Mouse (Mus musculus): Measurements from ENCODE around the gene Plekha7. TPM values are rescaled to one million over a fixed set of nuclear protein-coding genes. Genes with fewer than 3 reads are reported as not detected.

Plekha7 gene
- polyA plus RNA-seq, 1 experiment from 2014 or later, result 4.2 TPM

GRCm38 (mm10) chr7:116132078-116132477 is 176.1 kb downstream of the Plekha7 start:
- Histone ChIP-seq H3K9ac (ENCODE audit: low read depth, low read length) (no peak overlapping the region), H3K27me3 (ENCODE audit: control insufficient read depth, insufficient read depth, low read depth, low read length) (no peaks in the 10 kb centered on the region)

GRCm38 (mm10) chr7:116131390-116131789 is 176.8 kb downstream of the Plekha7 start:
- Histone ChIP-seq H3K4me2 (ENCODE audit: low read depth, low read length) (no peak overlapping the region), H3K4me1 (ENCODE audit: control insufficient read depth, low read depth, low read length) (no peaks in the 10 kb centered on the region), H3K9ac (ENCODE audit: low read depth, low read length) (no peak overlapping the region), H3K4me3 (ENCODE audit: low read depth, low read length) (no peak overlapping the region), H3K36me3 (ENCODE audit: control insufficient read depth, insufficient read depth) (no peaks in the 10 kb centered on the region), H3K27ac (ENCODE audit: low read length) (no peak overlapping the region), H3K9me3 (replicated peaks; ENCODE audit: control insufficient read depth, low read length) (no peaks in the 10 kb centered on the region), H3K27me3 (ENCODE audit: control insufficient read depth, insufficient read depth, low read depth, low read length) (no peaks in the 10 kb centered on the region)
- 12% methylated on average over 4 of the region's 4 CpGs for WGBS (ENCODE audit: insufficient replicate concordance)
- ATAC-seq (ENCODE audit: low read depth), result no peak

More at GRCm38 (mm10) chr7:116132078-116132477, 176.1 kb downstream of the Plekha7 start:
- H3K4me1 ChIP-seq (ENCODE audit: control insufficient read depth, low read depth, low read length), result no peaks in the 10 kb centered on the region
- no peak overlapping the region for H3K27ac ChIP-seq (ENCODE audit: low read length)
- no peak overlapping the region for H3K4me2 ChIP-seq (ENCODE audit: low read depth, low read length)
- no peak for ATAC-seq (ENCODE audit: low read depth)
- 3% methylated on average over 5 of the region's 5 CpGs for WGBS (ENCODE audit: insufficient replicate concordance)
- H3K36me3 ChIP-seq (ENCODE audit: control insufficient read depth, insufficient read depth), result no peaks in the 10 kb centered on the region
- no peak overlapping the region for H3K4me3 ChIP-seq (ENCODE audit: low read depth, low read length)
- no peaks in the 10 kb centered on the region for H3K9me3 ChIP-seq (replicated peaks; ENCODE audit: control insufficient read depth, low read length)

GRCm38 (mm10) chr7:116129374-116129773 is 178.8 kb downstream of the Plekha7 start:
- H3K9me3 ChIP-seq (replicated peaks; ENCODE audit: control insufficient read depth, low read length), result no peaks in the 10 kb centered on the region
- H3K4me3 ChIP-seq (ENCODE audit: low read depth, low read length), result no peak overlapping the region
- no peak overlapping the region for H3K4me2 ChIP-seq (ENCODE audit: low read depth, low read length)
- H3K27me3 ChIP-seq (ENCODE audit: control insufficient read depth, insufficient read depth, low read depth, low read length), result no peaks in the 10 kb centered on the region
- no peak overlapping the region for H3K27ac ChIP-seq (ENCODE audit: low read length)
- no peaks in the 10 kb centered on the region for H3K4me1 ChIP-seq (ENCODE audit: control insufficient read depth, low read depth, low read length)
- H3K36me3 ChIP-seq (ENCODE audit: control insufficient read depth, insufficient read depth), result no peaks in the 10 kb centered on the region
- no peak for ATAC-seq (ENCODE audit: low read depth)
- 74% methylated on average over 10 of the region's 10 CpGs for WGBS (ENCODE audit: insufficient replicate concordance)
- no peak overlapping the region for H3K9ac ChIP-seq (ENCODE audit: low read depth, low read length)

- no peak overlapping the region for H3K27ac ChIP-seq (ENCODE audit: low read length)
- no peaks in the 10 kb centered on the region for H3K4me1 ChIP-seq (ENCODE audit: control insufficient read depth, low read depth, low read length)
- no peaks in the 10 kb centered on the region for H3K9me3 ChIP-seq (replicated peaks; ENCODE audit: control insufficient read depth, low read length)
- no peak overlapping the region for H3K4me2 ChIP-seq (ENCODE audit: low read depth, low read length)
- no peak for ATAC-seq (ENCODE audit: low read depth)
- H3K36me3 ChIP-seq (ENCODE audit: control insufficient read depth, insufficient read depth), result no peaks in the 10 kb centered on the region
- no peak overlapping the region for H3K4me3 ChIP-seq (ENCODE audit: low read depth, low read length)
- 62% methylated on average over 8 of the region's 8 CpGs for WGBS (ENCODE audit: insufficient replicate concordance)
- no peaks in the 10 kb centered on the region for H3K27me3 ChIP-seq (ENCODE audit: control insufficient read depth, insufficient read depth, low read depth, low read length)
- H3K9ac ChIP-seq (ENCODE audit: low read depth, low read length), result no peak overlapping the region
Measured at GRCm38 (mm10) chr7:116128286-116128685, 179.9 kb downstream of the Plekha7 start.

- H3K36me3 ChIP-seq (ENCODE audit: control insufficient read depth, insufficient read depth), result no peaks in the 10 kb centered on the region
- no peak overlapping the region for H3K4me2 ChIP-seq (ENCODE audit: low read depth, low read length)
- 49% methylated on average over 2 of the region's 2 CpGs for WGBS (ENCODE audit: insufficient replicate concordance)
- H3K27ac ChIP-seq (ENCODE audit: low read length), result no peak overlapping the region
- no peaks in the 10 kb centered on the region for H3K4me1 ChIP-seq (ENCODE audit: control insufficient read depth, low read depth, low read length)
- no peak overlapping the region for H3K9ac ChIP-seq (ENCODE audit: low read depth, low read length)
- no peaks in the 10 kb centered on the region for H3K9me3 ChIP-seq (replicated peaks; ENCODE audit: control insufficient read depth, low read length)
- H3K27me3 ChIP-seq (ENCODE audit: control insufficient read depth, insufficient read depth, low read depth, low read length), result no peaks in the 10 kb centered on the region
- H3K4me3 ChIP-seq (ENCODE audit: low read depth, low read length), result no peak overlapping the region
- no peak; the same call in 1 of the 2 replicates for ATAC-seq (ENCODE audit: low read depth)
Measured at GRCm38 (mm10) chr7:116127052-116127451, 181.1 kb downstream of the Plekha7 start.

GRCm38 (mm10) chr7:116125671-116126070 is 182.5 kb downstream of the Plekha7 start:
- no peak for ATAC-seq (ENCODE audit: low read depth)
- Histone ChIP-seq H3K36me3 (ENCODE audit: control insufficient read depth, insufficient read depth) (no peaks in the 10 kb centered on the region), H3K4me1 (ENCODE audit: control insufficient read depth, low read depth, low read length) (no peaks in the 10 kb centered on the region), H3K27me3 (ENCODE audit: control insufficient read depth, insufficient read depth, low read depth, low read length) (no peaks in the 10 kb centered on the region), H3K9me3 (replicated peaks; ENCODE audit: control insufficient read depth, low read length) (no peaks in the 10 kb centered on the region), H3K9ac (ENCODE audit: low read depth, low read length) (no peak overlapping the region), H3K27ac (ENCODE audit: low read length) (no peak overlapping the region), H3K4me3 (ENCODE audit: low read depth, low read length) (no peak overlapping the region), H3K4me2 (ENCODE audit: low read depth, low read length) (no peak overlapping the region)
- WGBS (ENCODE audit: insufficient replicate concordance), result 64% methylated on average over 7 of the region's 7 CpGs

GRCm38 (mm10) chr7:116124057-116124456 is 184.1 kb downstream of the Plekha7 start:
- Histone ChIP-seq H3K4me3 (ENCODE audit: low read depth, low read length) (no peak overlapping the region), H3K27ac (ENCODE audit: low read length) (no peak overlapping the region), H3K9me3 (replicated peaks; ENCODE audit: control insufficient read depth, low read length) (no peaks in the 10 kb centered on the region), H3K9ac (ENCODE audit: low read depth, low read length) (no peak overlapping the region), H3K27me3 (ENCODE audit: control insufficient read depth, insufficient read depth, low read depth, low read length) (no peaks in the 10 kb centered on the region), H3K36me3 (ENCODE audit: control insufficient read depth, insufficient read depth) (no peaks in the 10 kb centered on the region), H3K4me1 (ENCODE audit: control insufficient read depth, low read depth, low read length) (no peaks in the 10 kb centered on the region), H3K4me2 (ENCODE audit: low read depth, low read length) (no peak overlapping the region)
- ATAC-seq (ENCODE audit: low read depth), result no peak
- WGBS (ENCODE audit: insufficient replicate concordance), result 74% methylated on average over 12 of the region's 12 CpGs

- Histone ChIP-seq H3K27me3 (ENCODE audit: control insufficient read depth, insufficient read depth, low read depth, low read length) (no peaks in the 10 kb centered on the region), H3K9me3 (replicated peaks; ENCODE audit: control insufficient read depth, low read length) (no peaks in the 10 kb centered on the region), H3K4me2 (ENCODE audit: low read depth, low read length) (no peak overlapping the region), H3K4me3 (ENCODE audit: low read depth, low read length) (no peak overlapping the region), H3K9ac (ENCODE audit: low read depth, low read length) (no peak overlapping the region), H3K36me3 (ENCODE audit: control insufficient read depth, insufficient read depth) (no peaks in the 10 kb centered on the region), H3K4me1 (ENCODE audit: control insufficient read depth, low read depth, low read length) (no peaks in the 10 kb centered on the region), H3K27ac (ENCODE audit: low read length) (no peak overlapping the region)
- WGBS (ENCODE audit: insufficient replicate concordance), result 61% methylated on average over 2 of the region's 2 CpGs
- ATAC-seq (ENCODE audit: low read depth), result no peak
Measured at GRCm38 (mm10) chr7:116123597-116123985, 184.6 kb downstream of the Plekha7 start.

- 62% methylated on average over 13 of the region's 13 CpGs for WGBS (ENCODE audit: insufficient replicate concordance)
Measured at GRCm38 (mm10) chr7:116122981-116123596, 185.1 kb downstream of the Plekha7 start.

More at GRCm38 (mm10) chr7:116122981-116123596, 185.1 kb downstream of the Plekha7 start:
- Histone ChIP-seq H3K9ac (ENCODE audit: low read depth, low read length) (no peak overlapping the region), H3K4me2 (ENCODE audit: low read depth, low read length) (no peak overlapping the region), H3K4me1 (ENCODE audit: control insufficient read depth, low read depth, low read length) (no peaks in the 10 kb centered on the region), H3K27me3 (ENCODE audit: control insufficient read depth, insufficient read depth, low read depth, low read length) (no peaks in the 10 kb centered on the region), H3K9me3 (replicated peaks; ENCODE audit: control insufficient read depth, low read length) (no peaks in the 10 kb centered on the region), H3K4me3 (ENCODE audit: low read depth, low read length) (no peak overlapping the region), H3K36me3 (ENCODE audit: control insufficient read depth, insufficient read depth) (no peaks in the 10 kb centered on the region), H3K27ac (ENCODE audit: low read length) (no peak overlapping the region)
- ATAC-seq (ENCODE audit: low read depth), result no peak

Measured in liver, embryonic 16.5 days (tissue).